Mouse (Mus musculus): ENCODE measurements around the gene Brdt. TPM values are rescaled to one million over a fixed set of nuclear protein-coding genes. Genes with fewer than 3 reads are reported as not detected.

Gene Brdt
- polyA plus RNA-seq, 2 experiments: 4.3 to 4.8 TPM

DNA sequence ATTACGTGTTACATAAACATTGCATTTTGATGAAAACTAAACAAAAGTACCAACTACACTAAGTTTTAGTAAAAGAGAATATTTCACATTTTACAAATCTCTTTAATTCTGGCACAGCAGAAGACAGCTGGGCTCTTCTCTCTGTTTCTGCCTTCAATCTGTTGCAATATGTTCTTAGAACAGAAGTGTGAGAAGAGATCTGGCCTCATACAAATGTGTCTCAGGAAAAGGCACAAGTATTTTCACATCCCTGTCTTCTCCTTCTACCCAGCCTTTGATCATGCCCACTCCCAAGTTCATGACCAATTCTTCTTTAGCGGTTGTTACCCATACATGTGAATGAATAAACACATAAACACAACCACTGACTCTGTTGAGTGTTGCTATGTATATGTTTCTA lies 84.1 kb downstream of the Brdt start:
- Histone ChIP-seq H3K27ac (replicated peaks; ENCODE audit: low read depth, low read length) (no peak overlapping the region), H3K36me3 (ENCODE audit: control insufficient read depth, insufficient read depth, low read length) (no peaks in the 10 kb centered on the region), H3K4me1 (ENCODE audit: control insufficient read depth, insufficient read depth, low read length) (0 out of 2 replicates have a peak, but pooled peaks cover 4% of the 10 kb centered on the region), H3K9ac (ENCODE audit: low read depth, low read length, severe bottlenecking) (no peak overlapping the region), H3K9me3 (ENCODE audit: control insufficient read depth, low read length) (no peaks in the 10 kb centered on the region), H3K4me2 (replicated peaks; ENCODE audit: low read depth, low read length, severe bottlenecking) (no peak overlapping the region), H3K27me3 (ENCODE audit: control insufficient read depth, insufficient read depth, low read length) (no peaks in the 10 kb centered on the region), H3K4me3 (replicated peaks; ENCODE audit: low read length) (no peak overlapping the region)
- no peak for TF ChIP-seq POLR2A (IDR thresholded peaks at IDR 0.05; ENCODE audit: borderline replicate concordance, extremely low read depth, insufficient read depth, insufficient read length)
- DNase-seq (ENCODE audit: low spot score): no peak
- ATAC-seq (ENCODE audit: low FRiP score, low read depth): no peak
- WGBS: 92% methylated on average over 2 of the region's 2 CpGs

DNA sequence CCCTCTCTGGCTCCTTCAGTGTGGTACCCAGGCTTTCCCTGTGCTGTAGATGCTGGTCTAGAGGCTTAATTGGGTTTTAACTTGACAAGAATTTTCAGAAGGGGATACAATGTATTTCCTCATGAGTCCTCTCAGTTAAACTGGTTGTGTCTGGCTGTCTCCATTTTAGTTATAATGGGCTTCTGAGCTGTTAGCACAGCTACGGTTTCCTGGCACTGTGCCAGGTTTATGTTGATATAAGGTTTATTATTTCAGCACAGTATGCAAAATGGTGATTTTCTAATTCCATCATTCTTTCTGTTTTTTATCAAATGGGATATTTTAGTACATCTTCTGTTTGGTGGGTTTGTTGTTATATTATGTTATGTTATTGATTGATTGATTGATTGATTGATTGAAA lies 90.7 kb downstream of the Brdt start:
- H3K9me3 ChIP-seq (ENCODE audit: control insufficient read depth, low read length): no peaks in the 10 kb centered on the region
- no peaks in the 10 kb centered on the region for H3K36me3 ChIP-seq (ENCODE audit: control insufficient read depth, insufficient read depth, low read length)
- 35% methylated on average over 1 of the region's 1 CpGs for WGBS
- no peaks in the 10 kb centered on the region for H3K27me3 ChIP-seq (ENCODE audit: control insufficient read depth, insufficient read depth, low read length)
- no peak overlapping the region for H3K27ac ChIP-seq (replicated peaks; ENCODE audit: low read depth, low read length)
- no peak overlapping the region for H3K4me2 ChIP-seq (replicated peaks; ENCODE audit: low read depth, low read length, severe bottlenecking)
- no peak overlapping the region for H3K9ac ChIP-seq (ENCODE audit: low read depth, low read length, severe bottlenecking)
- ATAC-seq (ENCODE audit: low FRiP score, low read depth) (no peak), DNase-seq (ENCODE audit: low spot score) (peak; percentile 23)
- no peak for TF ChIP-seq POLR2A (IDR thresholded peaks at IDR 0.05; ENCODE audit: borderline replicate concordance, extremely low read depth, insufficient read depth, insufficient read length)
- no peak overlapping the region for H3K4me3 ChIP-seq (replicated peaks; ENCODE audit: low read length)
- no peaks in the 10 kb centered on the region for H3K4me1 ChIP-seq (ENCODE audit: control insufficient read depth, insufficient read depth, low read length)

DNA sequence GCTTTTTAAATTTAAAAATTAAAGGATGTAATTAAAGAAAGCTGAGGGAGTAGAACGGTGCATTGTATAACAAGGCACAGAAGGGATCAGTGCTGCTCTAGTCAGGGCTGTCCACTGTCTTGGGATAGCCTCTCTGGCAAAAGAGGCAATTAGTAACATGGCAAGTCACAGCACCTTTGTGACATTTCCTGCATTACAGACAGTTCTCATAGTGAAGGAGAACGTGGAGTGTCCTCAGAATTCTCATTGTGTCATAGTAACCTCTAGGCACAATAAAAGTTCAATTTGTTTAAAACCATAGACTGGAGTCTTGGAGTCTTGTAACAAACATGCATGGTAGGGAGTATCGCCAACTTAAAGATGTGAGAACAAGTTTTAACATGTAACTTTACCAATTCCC lies 100.3 kb downstream of the Brdt start, which contains the start of gene Lpcat2b:
Lpcat2b (plus strand) TSS at position 301 of the 400 bp plus-strand sequence.
- H3K9ac ChIP-seq (ENCODE audit: low read depth, low read length, severe bottlenecking): no peak within 1 kb of the TSS
- no peaks in the 10 kb centered on the region for H3K27me3 ChIP-seq (ENCODE audit: control insufficient read depth, insufficient read depth, low read length)
- no peak for ATAC-seq (ENCODE audit: low FRiP score, low read depth)
- H3K4me2 ChIP-seq (replicated peaks; ENCODE audit: low read depth, low read length, severe bottlenecking): no peak within 1 kb of the TSS
- no peak for TF ChIP-seq POLR2A (IDR thresholded peaks at IDR 0.05; ENCODE audit: borderline replicate concordance, extremely low read depth, insufficient read depth, insufficient read length)
- H3K9me3 ChIP-seq (ENCODE audit: control insufficient read depth, low read length): no peaks in the 10 kb centered on the region
- H3K4me3 ChIP-seq (replicated peaks; ENCODE audit: low read length): no peak within 1 kb of the TSS
- no peak for DNase-seq (ENCODE audit: low spot score)
- H3K4me1 ChIP-seq (ENCODE audit: control insufficient read depth, insufficient read depth, low read length): no peaks in the 10 kb centered on the region
- no peaks in the 10 kb centered on the region for H3K36me3 ChIP-seq (ENCODE audit: control insufficient read depth, insufficient read depth, low read length)
- H3K27ac ChIP-seq (replicated peaks; ENCODE audit: low read depth, low read length): no peak within 1 kb of the TSS
- WGBS: 74% methylated on average over 3 of the region's 3 CpGs

DNA sequence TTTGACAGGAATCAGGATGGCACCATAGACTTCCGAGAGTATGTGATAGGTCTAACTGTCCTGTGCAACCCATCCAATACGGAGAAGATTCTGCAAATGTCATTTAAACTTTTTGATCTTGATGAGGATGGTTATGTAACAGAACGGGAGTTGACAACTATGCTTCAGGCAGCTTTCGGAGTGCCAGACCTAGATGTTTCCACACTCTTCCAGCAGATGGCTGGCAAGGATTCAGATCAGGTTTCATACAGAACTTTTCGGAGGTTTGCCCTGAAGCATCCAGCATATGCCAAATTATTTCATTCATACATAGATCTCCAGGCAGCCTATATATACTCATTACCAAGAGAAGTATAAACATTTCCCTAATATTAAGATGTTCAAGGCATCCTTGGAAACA lies 103.0 kb downstream of the Brdt start:
- no peak overlapping the region for H3K4me3 ChIP-seq (replicated peaks; ENCODE audit: low read length)
- no peak for TF ChIP-seq POLR2A (IDR thresholded peaks at IDR 0.05; ENCODE audit: borderline replicate concordance, extremely low read depth, insufficient read depth, insufficient read length)
- DNase-seq (ENCODE audit: low spot score) (no peak), ATAC-seq (ENCODE audit: low FRiP score, low read depth) (no peak)
- H3K9ac ChIP-seq (ENCODE audit: low read depth, low read length, severe bottlenecking): no peak overlapping the region
- 0 out of 2 replicates have a peak, but pooled peaks cover 5% of the 10 kb centered on the region for H3K4me1 ChIP-seq (ENCODE audit: control insufficient read depth, insufficient read depth, low read length)
- H3K36me3 ChIP-seq (ENCODE audit: control insufficient read depth, insufficient read depth, low read length): no peaks in the 10 kb centered on the region
- no peak overlapping the region for H3K4me2 ChIP-seq (replicated peaks; ENCODE audit: low read depth, low read length, severe bottlenecking)
- H3K27me3 ChIP-seq (ENCODE audit: control insufficient read depth, insufficient read depth, low read length): no peaks in the 10 kb centered on the region
- 68% methylated on average over 5 of the region's 5 CpGs for WGBS
- H3K9me3 ChIP-seq (ENCODE audit: control insufficient read depth, low read length): no peaks in the 10 kb centered on the region
- no peak overlapping the region for H3K27ac ChIP-seq (replicated peaks; ENCODE audit: low read depth, low read length)

DNA sequence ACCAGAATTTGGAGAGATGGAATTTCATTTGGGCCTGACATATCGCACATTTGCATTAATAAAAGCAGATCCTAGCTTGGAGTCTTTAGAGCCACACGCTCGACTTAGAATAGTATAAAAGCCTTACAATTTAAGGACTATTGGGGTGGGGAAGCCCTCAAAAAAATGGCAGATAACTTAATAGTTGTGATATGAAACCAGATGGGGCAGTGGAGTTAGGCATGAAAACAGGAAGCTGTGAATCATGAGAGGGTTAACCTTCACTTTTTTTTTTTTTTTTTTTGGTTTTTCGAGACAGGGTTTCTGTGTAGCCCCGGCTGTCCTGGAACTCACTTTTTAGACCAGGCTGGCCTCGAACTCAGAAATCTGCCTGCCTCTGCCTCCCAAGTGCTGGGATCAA lies 105.2 kb downstream of the Brdt start:
- WGBS: 90% methylated on average over 6 of the region's 6 CpGs
- no peak overlapping the region for H3K9ac ChIP-seq (ENCODE audit: low read depth, low read length, severe bottlenecking)
- 0 out of 2 replicates have a peak, but pooled peaks cover 5% of the 10 kb centered on the region for H3K4me1 ChIP-seq (ENCODE audit: control insufficient read depth, insufficient read depth, low read length)
- DNase-seq (ENCODE audit: low spot score) (no peak), ATAC-seq (ENCODE audit: low FRiP score, low read depth) (no peak)
- no peaks in the 10 kb centered on the region for H3K27me3 ChIP-seq (ENCODE audit: control insufficient read depth, insufficient read depth, low read length)
- H3K4me2 ChIP-seq (replicated peaks; ENCODE audit: low read depth, low read length, severe bottlenecking): no peak overlapping the region
- no peaks in the 10 kb centered on the region for H3K36me3 ChIP-seq (ENCODE audit: control insufficient read depth, insufficient read depth, low read length)
- H3K9me3 ChIP-seq (ENCODE audit: control insufficient read depth, low read length): no peaks in the 10 kb centered on the region
- no peak overlapping the region for H3K4me3 ChIP-seq (replicated peaks; ENCODE audit: low read length)
- H3K27ac ChIP-seq (replicated peaks; ENCODE audit: low read depth, low read length): no peak overlapping the region
- TF ChIP-seq POLR2A (IDR thresholded peaks at IDR 0.05; ENCODE audit: borderline replicate concordance, extremely low read depth, insufficient read depth, insufficient read length): no peak

Other genes with a start within 250 kb of the Brdt start
- gene Tgfbr3, start 41.5 kb upstream of the Brdt start, polyA plus RNA-seq (2012; rRNA removed): 20.7 and 23.2 TPM in 2 replicates
- gene Tgfbr3, start 41.5 kb upstream of the Brdt start, polyA plus RNA-seq (2014; fragmentation: Nextera tagmentation; extraction: Ambion mirVana): 29.0 and 29.4 TPM in 2 replicates
- 2.4 and 2.8 TPM in 2 replicates for gene Ephx4, start 71.6 kb downstream of the Brdt start, polyA plus RNA-seq (2012; rRNA removed)
- gene Ephx4, start 71.6 kb downstream of the Brdt start, polyA plus RNA-seq (2014; fragmentation: Nextera tagmentation; extraction: Ambion mirVana): 1.8 and 2.4 TPM in 2 replicates
- not detected in 2 replicates for gene Lpcat2b, start 100.4 kb downstream of the Brdt start, polyA plus RNA-seq (2012; rRNA removed)
- gene Lpcat2b, start 100.4 kb downstream of the Brdt start, polyA plus RNA-seq (2014; fragmentation: Nextera tagmentation; extraction: Ambion mirVana): not detected in 2 replicates
- 5.5 and 6.3 TPM in 2 replicates for gene Btbd8, start 106.8 kb downstream of the Brdt start, polyA plus RNA-seq (2012; rRNA removed)
- 4.8 and 6.3 TPM in 2 replicates for gene Btbd8, start 106.8 kb downstream of the Brdt start, polyA plus RNA-seq (2014; fragmentation: Nextera tagmentation; extraction: Ambion mirVana)
- gene Gm42669, start 176.5 kb downstream of the Brdt start, polyA plus RNA-seq (2012; rRNA removed): 0.06 and 0.25 TPM in 2 replicates
- 0.64 and 0.78 TPM in 2 replicates for gene Gm42669, start 176.5 kb downstream of the Brdt start, polyA plus RNA-seq (2014; fragmentation: Nextera tagmentation; extraction: Ambion mirVana)
- 0.01 and 0.06 TPM in 2 replicates for gene 1700028K03Rik, start 203.6 kb downstream of the Brdt start, polyA plus RNA-seq (2012; rRNA removed)
- gene 1700028K03Rik, start 203.6 kb downstream of the Brdt start, polyA plus RNA-seq (2014; fragmentation: Nextera tagmentation; extraction: Ambion mirVana): 0.14 and 0.17 TPM in 2 replicates

All from limb, embryonic 14.5 days (tissue).